Mouse (Mus musculus): Measurements from ENCODE around the gene Amph.

GRCm38 (mm10) chr13:19025091-19025688 lies 77.2 kb downstream of the Amph start:
- no peak for TF ChIP-seq CTCF (conservative IDR thresholded peaks at IDR 0.05; ENCODE audit: low read length)
- TF ChIP-seq POU5F1 (IDR thresholded peaks at IDR 0.05; ENCODE audit: borderline replicate concordance, low read length), result no peak
- TF ChIP-seq NANOG (IDR thresholded peaks at IDR 0.05; ENCODE audit: borderline replicate concordance, low read length), result no peak

Data from E14TG2a.4 (cell line).